Mouse (Mus musculus) CH12.LX (cell line): ENCODE measurements around the gene Ccdc171.

Experiments used
- CTCF ChIP-seq, 2 experiments: IDR thresholded peaks in 1 of 2; conservative IDR thresholded peaks in 1 of 2; 2 replicates each; pipeline ENCODE4 v1.5.1; 2011 to 2012; ENCODE audit warnings: low read depth in 2 of 2, low read length in 2 of 2, improper control_type of control experiment in 1 of 2, inconsistent platforms in 1 of 2, mild to moderate bottlenecking in 1 of 2, moderate library complexity in 1 of 2
- ETS1 ChIP-seq: conservative IDR thresholded peaks from 2 replicates; pipeline ENCODE4 v1.6.1; 2012; ENCODE audit warnings: low read depth, mild to moderate bottlenecking, inconsistent platforms, low read length, improper control_type of control experiment, moderate library complexity
- MAFK ChIP-seq: IDR thresholded peaks from 2 replicates; pipeline ENCODE4 v1.6.1; 2011; ENCODE audit warnings: low read length, improper control_type of control experiment; ENCODE audit not compliant: insufficient replicate concordance
- MAX ChIP-seq: IDR thresholded peaks from 2 replicates; pipeline ENCODE4 v1.6.1; 2011; ENCODE audit warnings: low read length, improper control_type of control experiment
- MAZ ChIP-seq: IDR thresholded peaks from 2 replicates; pipeline ENCODE4 v1.6.1; 2012; ENCODE audit warnings: low read depth, mild to moderate bottlenecking, inconsistent platforms, low read length, improper control_type of control experiment, moderate library complexity
- NRF1 ChIP-seq: IDR thresholded peaks from 2 replicates; pipeline ENCODE4 v1.6.1; 2014; ENCODE audit warnings: low read depth, mild to moderate bottlenecking, inconsistent platforms, low read length, improper control_type of control experiment, moderate library complexity
- POLR2A ChIP-seq: IDR thresholded peaks from 2 replicates; pipeline ENCODE4 v1.6.1; 2011; ENCODE audit warnings: low read depth, mild to moderate bottlenecking, improper control_type of control experiment, low read length
- TBP ChIP-seq: conservative IDR thresholded peaks from 2 replicates; pipeline ENCODE4 v1.6.1; 2011; ENCODE audit warnings: low read depth, low read length, improper control_type of control experiment
- USF1 ChIP-seq: IDR thresholded peaks from 2 replicates; pipeline ENCODE4 v1.6.1; 2014; ENCODE audit warnings: low read depth, mild to moderate bottlenecking, inconsistent platforms, low read length, improper control_type of control experiment
- ZNF384 ChIP-seq: IDR thresholded peaks from 2 replicates; pipeline ENCODE4 v1.6.1; 2012; ENCODE audit warnings: low read depth, low read length, improper control_type of control experiment, inconsistent platforms

DNA sequence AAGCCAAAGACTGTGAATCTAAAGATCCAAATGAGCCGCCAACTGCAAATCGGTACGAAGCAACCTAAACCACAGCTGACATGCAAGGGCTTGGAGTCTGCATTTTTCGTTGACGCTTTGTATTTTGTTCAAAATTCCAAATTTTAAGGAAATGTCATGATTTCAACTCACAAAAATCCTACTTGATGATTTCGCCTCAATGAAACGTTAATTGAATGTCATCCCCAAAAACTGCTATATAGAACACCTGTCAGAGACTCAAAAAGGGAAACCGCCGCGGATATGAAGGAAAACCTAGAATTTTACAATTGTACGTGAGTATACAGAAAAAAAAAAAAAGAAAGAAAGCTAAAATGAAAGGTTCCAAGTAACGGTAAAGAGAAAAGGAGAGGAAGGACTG lies 40.1 kb upstream of the Ccdc171 start:
- TF ChIP-seq MAX: no peak
- no peak for TF ChIP-seq USF1
- no peak for TF ChIP-seq POLR2A
- no peak for TF ChIP-seq CTCF (conservative IDR thresholded peaks at IDR 0.05 in 1 of 2, IDR thresholded peaks at IDR 0.05 in 1 of 2; ENCODE audit: low read depth in 2 of 2, low read length in 2 of 2)
- TF ChIP-seq NRF1: no peak
- no peak for TF ChIP-seq MAZ
- TF ChIP-seq TBP: no peak
- TF ChIP-seq MAFK: no peak
- no peak for TF ChIP-seq ZNF384
- TF ChIP-seq ETS1: no peak
